Mouse (Mus musculus): Measurements from ENCODE around the gene Smarcc1. TPM values are rescaled to one million over a fixed set of nuclear protein-coding genes. Genes with fewer than 3 reads are reported as not detected.
A peak's percentile ranks its signal among the peaks of the same experiment; 100 is the strongest.

Smarcc1 gene
- total and polyA plus RNA-seq, 3 experiments: 35.5 to 488 (median 79.0) TPM

- H3K4me1 ChIP-seq (ENCODE audit: control insufficient read depth in 1 of 2, insufficient read depth in 2 of 2, low read length in 2 of 2): peaks cover 0 to 5% of the 10 kb centered on the region in 2 experiments; a peak in 1 of 4 replicates
- no peak overlapping the region for H3K9ac ChIP-seq (ENCODE audit: control insufficient read depth, low read depth, low read length, poor library complexity, severe bottlenecking)
- H3K27ac ChIP-seq (ENCODE audit: control insufficient read depth, low read depth, low read length): 0 out of 2 replicates have a peak overlapping the region, but pooled peaks have one; percentile 9
- DNase-seq (ENCODE audit: low read depth, low spot score): peak; percentile 71
- H3K9me3 ChIP-seq (replicated peaks; ENCODE audit: insufficient read depth, low read length): no peaks in the 10 kb centered on the region
- peaks cover 31% of the 10 kb centered on the region for H3K79me2 ChIP-seq (ENCODE audit: control insufficient read depth, insufficient read depth, low read length, poor library complexity)
- H3K27me3 ChIP-seq (ENCODE audit: control insufficient read depth in 1 of 2, insufficient read depth in 2 of 2, low read length in 2 of 2): no peaks in the 10 kb centered on the region
- H3K4me3 ChIP-seq (ENCODE audit: control insufficient read depth in 1 of 2, insufficient read depth in 1 of 2, low read depth in 2 of 2, low read length in 2 of 2): no peak overlapping the region
- H3K36me3 ChIP-seq (ENCODE audit: control insufficient read depth in 1 of 2, insufficient read depth in 2 of 2, low read length in 2 of 2): peaks cover 25 to 33% of the 10 kb centered on the region in 2 experiments
- TF ChIP-seq ELF1 (IDR thresholded peaks at IDR 0.05; ENCODE audit: low read depth, low read length): no peak
- 0 out of 2 replicates have a peak, but pooled peaks have one; percentile 18 for TF ChIP-seq MYC (IDR thresholded peaks at IDR 0.05; ENCODE audit: low read depth, low read length)
- no peak for TF ChIP-seq CHD1 (IDR thresholded peaks at IDR 0.05; ENCODE audit: low read depth, low read length)
- TF ChIP-seq RCOR1 (IDR thresholded peaks at IDR 0.05; ENCODE audit: low read depth, low read length): peak; percentile 77
- TF ChIP-seq POLR2A (IDR thresholded peaks at IDR 0.05; ENCODE audit: control insufficient read depth in 1 of 2, insufficient read depth in 1 of 2, low read depth in 1 of 2, low read length in 2 of 2, poor library complexity in 1 of 2): no peak
- peak; percentile 46; the same call in 1 of the 2 replicates for TF ChIP-seq ETS1 (IDR thresholded peaks at IDR 0.05; ENCODE audit: low read depth, low read length)
- TF ChIP-seq KAT2A (conservative IDR thresholded peaks at IDR 0.05; ENCODE audit: low read depth, low read length): no peak
- no peak for TF ChIP-seq CTCF (IDR thresholded peaks at IDR 0.05 in 2 of 3, conservative IDR thresholded peaks at IDR 0.05 in 1 of 3; ENCODE audit: control insufficient read depth in 1 of 3, insufficient read depth in 1 of 3, low read depth in 2 of 3, low read length in 3 of 3, poor library complexity in 1 of 3, severe bottlenecking in 1 of 3)
- no peak for TF ChIP-seq GABPA (IDR thresholded peaks at IDR 0.05; ENCODE audit: low read depth, low read length)
- TF ChIP-seq GATA1 (IDR thresholded peaks at IDR 0.05; ENCODE audit: low read depth, low read length): peak; percentile 42
- TF ChIP-seq USF1 (IDR thresholded peaks at IDR 0.05; ENCODE audit: low read depth, low read length): no peak
- no peak for TF ChIP-seq BHLHE40 (IDR thresholded peaks at IDR 0.05; ENCODE audit: borderline replicate concordance, low read depth, low read length)
- TF ChIP-seq MXI1 (IDR thresholded peaks at IDR 0.05; ENCODE audit: low read depth, low read length): peak; percentile 36; the same call in 1 of the 2 replicates
- TF ChIP-seq ZC3H11A (IDR thresholded peaks at IDR 0.05; ENCODE audit: low read depth, low read length): no peak
- no peak for TF ChIP-seq NRF1 (IDR thresholded peaks at IDR 0.05; ENCODE audit: insufficient read depth, low read depth, low read length, poor library complexity, severe bottlenecking)
- TF ChIP-seq NELFE (IDR thresholded peaks at IDR 0.05; ENCODE audit: low read depth, low read length): no peak
- no peak for TF ChIP-seq ZNF384 (IDR thresholded peaks at IDR 0.05; ENCODE audit: low read depth, low read length)
- no peak for TF ChIP-seq ZKSCAN1 (IDR thresholded peaks at IDR 0.05; ENCODE audit: low read depth, low read length)
- TF ChIP-seq TBP (IDR thresholded peaks at IDR 0.05; ENCODE audit: low read depth, low read length): no peak
- TF ChIP-seq MAX (IDR thresholded peaks at IDR 0.05; ENCODE audit: low read length): no peak
- TF ChIP-seq EP300 (IDR thresholded peaks at IDR 0.05; ENCODE audit: low read depth in 1 of 2, low read length in 2 of 2): peak; percentile 39 to 45; a peak in 2 of 4 replicates
- no peak for TF ChIP-seq ZMIZ1 (IDR thresholded peaks at IDR 0.05; ENCODE audit: low read depth, low read length)
- TF ChIP-seq POLR2AphosphoS2 (IDR thresholded peaks at IDR 0.05; ENCODE audit: low read length): no peak
- no peak for TF ChIP-seq E2F4 (IDR thresholded peaks at IDR 0.05; ENCODE audit: borderline replicate concordance, low read depth, low read length)
- TF ChIP-seq TAL1 (IDR thresholded peaks at IDR 0.05; ENCODE audit: low read length): peak; percentile 55; the same call in 1 of the 2 replicates
- TF ChIP-seq JUND (IDR thresholded peaks at IDR 0.05; ENCODE audit: low read depth, low read length): no peak
- TF ChIP-seq UBTF (IDR thresholded peaks at IDR 0.05; ENCODE audit: borderline replicate concordance, insufficient read depth, low read depth, low read length): no peak
- peak; percentile 52; the same call in 1 of the 2 replicates for TF ChIP-seq SIN3A (IDR thresholded peaks at IDR 0.05; ENCODE audit: low read length)
- no peak for TF ChIP-seq CHD2 (IDR thresholded peaks at IDR 0.05; ENCODE audit: low read length)
- TF ChIP-seq MAFK (IDR thresholded peaks at IDR 0.05; ENCODE audit: borderline replicate concordance, low read depth, low read length): peak; percentile 32; the same call in 1 of the 2 replicates
- no peak for TF ChIP-seq RAD21 (IDR thresholded peaks at IDR 0.05; ENCODE audit: low read depth, low read length)
- TF ChIP-seq USF2 (IDR thresholded peaks at IDR 0.05; ENCODE audit: borderline replicate concordance in 1 of 2, insufficient read depth in 1 of 2, low read depth in 1 of 2, low read length in 2 of 2): no peak
- no peak for TF ChIP-seq HCFC1 (IDR thresholded peaks at IDR 0.05; ENCODE audit: low read depth, low read length)
- no peak for TF ChIP-seq MAZ (IDR thresholded peaks at IDR 0.05; ENCODE audit: low read depth, low read length)
- no peak for TF ChIP-seq SMC3 (IDR thresholded peaks at IDR 0.05; ENCODE audit: low read depth, low read length)
- TF ChIP-seq MYB (IDR thresholded peaks at IDR 0.05; ENCODE audit: low read depth, low read length): no peak
- no peak for TF ChIP-seq POLR2AphosphoS5 (IDR thresholded peaks at IDR 0.05; ENCODE audit: borderline replicate concordance, low read depth, low read length)
- peak; percentile 34; the same call in 1 of the 2 replicates for TF ChIP-seq TCF12 (IDR thresholded peaks at IDR 0.05; ENCODE audit: low read depth, low read length)
Measured at GRCm38 (mm10) chr9:110139119-110139518, 21.6 kb downstream of the Smarcc1 start.
